Mouse (Mus musculus): ENCODE measurements around the gene P2rx5.

GRCm38 (mm10) chr11:73131020-73131419 is 29.2 kb upstream of the P2rx5 start:
- TF ChIP-seq CTCF (IDR thresholded peaks at IDR 0.05; ENCODE audit: control insufficient read depth, insufficient read depth, insufficient replicate concordance, low read depth, low read length) (peak; percentile 29; the same call in 1 of the 2 replicates), POLR2A (IDR thresholded peaks at IDR 0.05; ENCODE audit: control insufficient read depth, low read depth, low read length) (no peak)
